Comparison of ENCODE assay signal across 8 mouse cellular contexts in the genomic region with DNA sequence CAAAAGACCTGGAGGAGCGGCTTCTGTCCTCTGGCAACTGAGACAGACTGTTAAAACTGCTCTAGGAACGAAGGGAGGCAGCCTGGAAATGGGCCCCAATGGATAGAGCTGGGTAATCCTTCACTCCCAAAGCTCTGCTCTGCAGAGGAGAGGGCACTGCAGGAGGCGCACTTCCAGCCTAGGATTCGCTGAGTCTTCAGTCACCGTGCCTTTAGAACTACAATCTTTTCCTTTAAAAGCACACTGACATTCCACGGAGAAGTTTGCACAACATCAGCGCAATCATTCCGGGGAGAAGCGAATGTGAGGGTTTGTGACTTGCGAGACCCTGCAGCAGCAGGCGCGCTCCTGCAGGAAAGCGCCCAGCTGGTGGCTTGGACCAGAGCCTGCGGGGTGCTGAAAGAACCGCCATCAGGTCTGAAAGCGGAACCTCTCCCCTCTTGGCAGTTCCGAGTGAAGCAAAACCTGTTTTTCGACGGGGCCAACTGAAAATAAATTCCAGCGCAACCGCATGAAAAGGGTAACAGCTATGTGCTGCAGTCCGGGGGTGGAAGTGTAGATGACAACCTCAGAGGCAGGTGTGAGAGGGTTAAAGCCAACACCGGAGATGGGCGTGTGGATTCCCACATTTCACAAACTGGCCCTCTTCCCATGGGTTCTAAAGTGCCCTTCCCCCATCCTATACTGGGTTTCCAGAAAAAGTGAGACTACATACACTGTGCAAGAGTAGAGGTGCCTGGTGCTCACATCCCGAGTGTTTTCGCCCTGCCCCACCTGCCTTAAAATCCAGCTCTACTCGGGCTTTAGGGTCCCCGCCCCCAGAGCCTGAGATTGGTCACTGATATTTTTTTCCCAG. TPM values are rescaled to one million over a fixed set of nuclear protein-coding genes. Genes with fewer than 3 reads are reported as not detected.
A peak's percentile ranks its signal among the peaks of the same experiment; 100 is the strongest.
DNase-seq lines count a peak whose midpoint lies in the region; ATAC-seq and TF ChIP-seq lines count a peak whose summit lies in the region.

No protein-coding gene starts in this region.

- no peak for TF ChIP-seq EP300 in ES-Bruce4 (IDR thresholded peaks at IDR 0.05; ENCODE audit: insufficient read depth, low read depth, low read length)

- TF ChIP-seq POLR2A in ES-Bruce4 (IDR thresholded peaks at IDR 0.05; ENCODE audit: insufficient read depth, low read length): no peak

- no peaks in the 10 kb centered on the region for H3K4me1 ChIP-seq in ES-Bruce4 (ENCODE audit: control insufficient read depth, insufficient read depth, low read length)
- H3K4me1 ChIP-seq in forebrain, embryonic 12.5 days: peaks cover 27% of the 10 kb centered on the region
- peaks cover 29% of the 10 kb centered on the region for H3K4me1 ChIP-seq in hindbrain, embryonic 12.5 days

- no peaks in the 10 kb centered on the region for H3K9me3 ChIP-seq in ES-Bruce4 (replicated peaks; ENCODE audit: control insufficient read depth, insufficient read depth, low read length, poor library complexity, severe bottlenecking)
- no peaks in the 10 kb centered on the region for H3K9me3 ChIP-seq in forebrain, embryonic 12.5 days
- H3K9me3 ChIP-seq in hindbrain, embryonic 12.5 days (replicated peaks): no peaks in the 10 kb centered on the region

- no peak for TF ChIP-seq CTCF in ES-Bruce4 (IDR thresholded peaks at IDR 0.05; ENCODE audit: low read depth, low read length)

- H3K27ac ChIP-seq in ES-Bruce4 (ENCODE audit: insufficient read depth, low read length): no peak overlapping the region
- H3K27ac ChIP-seq in forebrain, embryonic 12.5 days: 0 out of 2 replicates have a peak overlapping the region, but pooled peaks have one; percentile 31
- H3K27ac ChIP-seq in hindbrain, embryonic 12.5 days: peak overlapping the region; percentile 52

- DNase-seq in brain, adult 2 months (ENCODE audit: low read depth, low spot score): peak; percentile 83
- peak; percentile 73 for DNase-seq in layer of hippocampus, postnatal 36 days
- peak; percentile 59 for DNase-seq in lung, postnatal 25 days (ENCODE audit: low spot score)
- DNase-seq in right cerebral cortex, adult 18-20 months: peak; percentile 68
- DNase-seq in c-Kit-positive CD71-positive TER-119-positive erythroid progenitor cells, embryonic 14.5 days (ENCODE audit: low spot score): no peak

- ATAC-seq in forebrain, embryonic 12.5 days (ENCODE audit: low FRiP score): no peak
- no peak for ATAC-seq in hindbrain, embryonic 12.5 days (ENCODE audit: low FRiP score)

- WGBS in forebrain, embryonic 12.5 days: under 1% methylated on average over 28 of the region's 28 CpGs
- WGBS in hindbrain, embryonic 12.5 days: under 1% methylated on average over 28 of the region's 28 CpGs

- H3K9ac ChIP-seq in ES-Bruce4 (ENCODE audit: low read depth, poor library complexity, severe bottlenecking): no peak overlapping the region
- H3K9ac ChIP-seq in forebrain, embryonic 12.5 days: peak overlapping the region; percentile 57
- H3K9ac ChIP-seq in hindbrain, embryonic 12.5 days: peak overlapping the region; percentile 59

- H3K27me3 ChIP-seq in ES-Bruce4 (ENCODE audit: control insufficient read depth, insufficient read depth, low read length, poor library complexity, severe bottlenecking): no peaks in the 10 kb centered on the region; the same call in none of the 2 replicates
- peaks cover 10% of the 10 kb centered on the region; the same call in 1 of the 2 replicates for H3K27me3 ChIP-seq in forebrain, embryonic 12.5 days
- H3K27me3 ChIP-seq in hindbrain, embryonic 12.5 days: peaks cover 13% of the 10 kb centered on the region; the same call in 1 of the 2 replicates

- peak overlapping the region; percentile 80 for H3K4me2 ChIP-seq in forebrain, embryonic 12.5 days
- H3K4me2 ChIP-seq in hindbrain, embryonic 12.5 days (replicated peaks): peak overlapping the region; percentile 84

- peak overlapping the region; percentile 60 for H3K4me3 ChIP-seq in ES-Bruce4 (ENCODE audit: low read depth, low read length)
- H3K4me3 ChIP-seq in forebrain, embryonic 12.5 days (replicated peaks): peak overlapping the region; percentile 53
- peak overlapping the region; percentile 44 for H3K4me3 ChIP-seq in hindbrain, embryonic 12.5 days

- no peaks in the 10 kb centered on the region for H3K36me3 ChIP-seq in ES-Bruce4 (ENCODE audit: control insufficient read depth, insufficient read depth, low read length, poor library complexity, severe bottlenecking)
- H3K36me3 ChIP-seq in forebrain, embryonic 12.5 days (replicated peaks): no peaks in the 10 kb centered on the region
- no peaks in the 10 kb centered on the region for H3K36me3 ChIP-seq in hindbrain, embryonic 12.5 days

RNA-seq across cellular contexts. Expression of gene Alcam, which starts 3.4 kb away (rescaled TPM):
- 1.3 and 3.0 TPM in 2 replicates for polyA plus RNA-seq in ES-Bruce4 (2011; ENCODE audit: insufficient read depth, insufficient read length, low read depth, missing spikeins)
- 17.4 and 30.5 TPM in 2 replicates for polyA plus RNA-seq in forebrain, embryonic 12.5 days (2016; fragmentation: Nextera tagmentation; extraction: Ambion mirVana)
- polyA plus RNA-seq in hindbrain, embryonic 12.5 days (2016; fragmentation: Nextera tagmentation; extraction: Ambion mirVana): 36.4 and 38.6 TPM in 2 replicates
- total RNA-seq in layer of hippocampus, postnatal 36 days (2021): 100 to 1,000 TPM; 124 TPM
